Mouse (Mus musculus) liver, adult 2 months (tissue): ENCODE results near the gene Gclm.

Source experiments
- CTCF ChIP-seq: fragments of 200-500 bp; IDR thresholded peaks from 2 replicates; pipeline ENCODE4 v1.5.1; 2011; ENCODE audit warnings: low read depth, low read length, control low read depth
- POLR2A ChIP-seq: fragments of 200-500 bp; IDR thresholded peaks from 2 replicates; pipeline ENCODE4 v1.6.1; 2011; ENCODE audit warnings: low read length, control low read depth; ENCODE audit not compliant: insufficient read depth; ENCODE audit errors: extremely low read depth

DNA sequence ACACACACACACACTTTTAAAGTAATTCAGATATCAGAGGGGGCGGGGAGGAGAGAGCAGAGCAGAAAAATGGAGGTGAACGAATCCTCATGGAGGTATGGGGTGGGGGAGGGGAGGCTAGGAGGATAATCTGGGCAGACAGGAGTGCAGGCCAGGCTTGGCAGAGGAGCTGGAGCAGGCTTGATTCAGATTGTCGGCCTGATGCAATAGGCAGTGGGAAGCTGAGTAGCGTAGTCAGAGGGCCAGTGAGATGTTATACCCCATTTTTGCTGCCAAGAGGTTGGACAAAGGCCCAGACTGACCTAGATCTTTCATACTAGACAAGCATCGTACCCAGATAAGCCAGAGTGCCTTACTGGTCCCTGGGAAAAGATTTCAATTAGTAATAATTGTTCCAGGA lies 51.6 kb downstream of the Gclm start:
- TF ChIP-seq CTCF (no peak), POLR2A (no peak)
